Mouse (Mus musculus): Measurements from ENCODE around the gene Gm11627.
A peak's percentile ranks its signal among the peaks of the same experiment; 100 is the strongest.

Gene Gm11627

DNA sequence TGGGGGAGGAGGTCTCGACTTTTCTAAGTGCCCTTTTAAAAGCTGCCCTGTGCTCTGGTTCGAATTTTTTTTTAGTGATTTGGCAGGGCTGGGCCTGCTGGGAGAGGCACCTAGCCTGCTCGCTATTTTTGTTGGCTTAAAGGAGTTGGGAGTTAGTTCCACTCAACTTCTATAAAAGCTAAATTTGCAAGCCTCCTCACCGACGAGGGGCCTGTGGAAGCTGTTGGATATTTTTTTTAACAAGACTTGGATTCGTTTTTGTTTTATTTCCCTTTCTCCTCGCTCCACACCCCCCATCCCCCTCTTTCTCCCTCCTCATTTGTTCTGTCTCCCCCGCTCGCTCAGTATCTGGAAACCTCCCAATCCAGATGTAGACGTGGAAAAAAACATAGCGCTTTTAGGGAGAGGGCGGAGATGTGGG is 27.5 kb upstream of the Gm11627 start:
- H3K27me3 ChIP-seq (ENCODE audit: control insufficient read depth, insufficient read depth, low read length, poor library complexity, severe bottlenecking): peaks cover 2% of the 10 kb centered on the region; the same call in 1 of the 2 replicates

DNA sequence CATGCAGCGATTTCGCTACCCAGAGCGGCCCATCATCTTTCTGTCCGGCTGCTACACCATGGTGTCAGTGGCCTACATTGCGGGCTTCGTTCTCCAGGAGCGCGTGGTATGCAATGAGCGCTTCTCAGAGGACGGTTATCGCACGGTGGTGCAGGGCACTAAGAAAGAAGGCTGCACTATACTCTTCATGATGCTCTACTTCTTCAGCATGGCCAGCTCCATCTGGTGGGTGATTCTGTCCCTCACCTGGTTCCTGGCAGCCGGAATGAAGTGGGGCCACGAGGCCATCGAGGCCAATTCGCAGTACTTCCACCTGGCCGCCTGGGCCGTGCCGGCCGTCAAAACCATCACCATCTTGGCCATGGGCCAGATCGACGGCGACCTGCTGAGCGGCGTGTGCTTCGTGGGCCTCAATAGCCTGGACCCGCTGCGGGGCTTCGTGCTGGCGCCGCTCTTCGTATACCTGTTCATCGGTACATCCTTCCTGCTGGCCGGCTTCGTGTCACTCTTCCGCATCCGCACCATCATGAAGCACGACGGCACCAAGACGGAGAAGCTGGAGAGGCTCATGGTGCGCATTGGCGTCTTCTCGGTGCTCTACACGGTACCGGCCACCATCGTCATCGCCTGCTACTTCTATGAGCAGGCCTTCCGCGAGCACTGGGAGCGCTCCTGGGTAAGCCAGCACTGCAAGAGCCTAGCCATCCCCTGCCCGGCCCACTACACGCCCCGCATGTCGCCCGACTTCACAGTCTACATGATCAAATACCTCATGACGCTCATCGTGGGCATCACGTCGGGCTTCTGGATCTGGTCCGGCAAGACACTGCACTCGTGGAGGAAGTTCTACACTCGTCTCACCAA is 26.5 kb upstream of the Gm11627 start:
- Histone ChIP-seq H3K27me3 (ENCODE audit: control insufficient read depth, insufficient read depth, low read length, poor library complexity, severe bottlenecking) (peaks cover 2% of the 10 kb centered on the region; the same call in 1 of the 2 replicates), H3K36me3 (ENCODE audit: control insufficient read depth, insufficient read depth, low read length, poor library complexity, severe bottlenecking) (no peaks in the 10 kb centered on the region)
- no peak for DNase-seq (ENCODE audit: low read depth, low spot score)

More for the DNA sequence above, 27.5 kb upstream of the Gm11627 start:
- no peak for DNase-seq (ENCODE audit: low read depth, low spot score)
- H3K36me3 ChIP-seq (ENCODE audit: control insufficient read depth, insufficient read depth, low read length, poor library complexity, severe bottlenecking): no peaks in the 10 kb centered on the region

DNA sequence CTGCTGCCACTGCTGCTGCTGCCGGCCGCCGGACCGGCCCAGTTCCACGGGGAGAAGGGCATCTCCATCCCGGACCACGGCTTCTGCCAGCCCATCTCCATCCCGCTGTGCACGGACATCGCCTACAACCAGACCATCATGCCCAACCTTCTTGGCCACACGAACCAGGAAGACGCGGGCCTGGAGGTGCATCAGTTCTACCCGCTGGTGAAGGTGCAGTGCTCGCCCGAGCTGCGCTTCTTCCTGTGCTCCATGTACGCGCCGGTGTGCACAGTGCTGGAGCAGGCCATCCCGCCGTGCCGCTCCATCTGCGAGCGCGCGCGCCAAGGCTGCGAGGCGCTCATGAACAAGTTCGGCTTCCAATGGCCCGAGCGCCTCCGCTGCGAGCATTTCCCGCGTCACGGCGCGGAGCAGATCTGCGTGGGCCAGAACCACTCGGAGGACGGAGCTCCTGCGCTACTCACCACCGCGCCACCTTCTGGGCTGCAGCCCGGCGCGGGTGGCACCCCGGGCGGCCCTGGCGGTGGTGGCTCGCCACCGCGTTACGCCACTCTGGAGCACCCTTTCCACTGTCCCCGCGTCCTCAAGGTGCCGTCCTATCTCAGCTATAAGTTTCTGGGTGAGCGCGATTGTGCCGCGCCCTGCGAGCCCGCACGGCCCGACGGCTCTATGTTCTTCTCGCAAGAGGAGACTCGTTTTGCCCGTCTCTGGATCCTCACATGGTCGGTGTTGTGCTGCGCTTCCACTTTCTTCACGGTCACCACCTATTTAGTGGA is 25.7 kb upstream of the Gm11627 start:
- peaks cover 2% of the 10 kb centered on the region; the same call in 1 of the 2 replicates for H3K27me3 ChIP-seq (ENCODE audit: control insufficient read depth, insufficient read depth, low read length, poor library complexity, severe bottlenecking)
- no peaks in the 10 kb centered on the region for H3K36me3 ChIP-seq (ENCODE audit: control insufficient read depth, insufficient read depth, low read length, poor library complexity, severe bottlenecking)
- no peak for DNase-seq (ENCODE audit: low read depth, low spot score)

DNA sequence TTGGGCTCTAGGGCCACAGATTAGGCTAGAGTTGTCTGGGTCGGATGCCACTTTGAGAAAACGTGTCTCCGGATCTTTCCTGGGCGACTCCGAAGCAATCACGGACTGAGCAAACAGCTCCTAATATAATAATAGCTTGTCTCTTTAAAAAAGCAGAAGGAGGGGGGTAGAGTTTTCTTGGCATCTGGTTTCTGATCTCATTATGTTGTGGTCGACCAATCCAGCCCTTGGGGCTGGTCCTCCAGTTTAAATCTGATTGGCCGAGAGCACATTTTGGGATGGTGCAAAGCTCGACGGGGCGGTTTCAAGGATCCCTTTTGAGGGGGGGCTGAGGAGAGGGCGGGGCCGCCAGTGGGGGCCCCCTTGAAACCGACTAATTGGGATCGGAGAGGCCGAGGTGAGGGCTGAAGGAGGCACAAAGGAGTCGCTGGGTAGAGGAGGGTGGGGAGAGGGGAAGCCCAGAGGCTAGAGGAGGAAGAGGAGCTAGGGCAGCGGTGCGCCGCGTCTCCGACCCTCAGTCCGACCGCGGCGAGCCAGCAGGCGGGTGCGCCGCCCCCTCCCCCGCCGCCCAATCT is 24.8 kb upstream of the Gm11627 start, which contains the start of gene Fzd2:
Gene Fzd2 (plus strand): TSS at position 387 of the 575 bp plus-strand sequence.
- Histone ChIP-seq H3K36me3 (ENCODE audit: control insufficient read depth, insufficient read depth, low read length, poor library complexity, severe bottlenecking) (no peaks in the 10 kb centered on the region), H3K27me3 (ENCODE audit: control insufficient read depth, insufficient read depth, low read length, poor library complexity, severe bottlenecking) (peaks cover 2% of the 10 kb centered on the region; the same call in 1 of the 2 replicates)
- DNase-seq (ENCODE audit: low read depth, low spot score): peak; percentile 30

DNA sequence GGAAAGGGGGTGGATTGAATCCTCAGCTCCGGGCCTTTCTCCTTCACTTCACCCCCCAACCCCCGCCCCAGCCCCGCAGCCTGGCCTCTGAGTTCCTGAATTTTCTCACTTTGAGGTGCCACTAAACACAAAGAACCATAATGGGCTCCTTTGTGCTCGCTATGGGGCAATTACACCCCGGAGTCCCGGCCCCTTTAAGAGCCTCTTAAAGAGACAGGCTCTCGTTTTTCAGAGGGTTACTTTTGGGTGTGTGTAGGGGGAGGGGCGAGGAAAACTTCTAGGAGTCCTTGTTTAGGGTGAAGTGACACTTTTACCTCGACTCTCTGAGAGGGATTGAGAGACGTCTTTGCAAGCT is 24.2 kb upstream of the Gm11627 start:
- Histone ChIP-seq H3K27me3 (ENCODE audit: control insufficient read depth, insufficient read depth, low read length, poor library complexity, severe bottlenecking) (peaks cover 2% of the 10 kb centered on the region; the same call in 1 of the 2 replicates), H3K36me3 (ENCODE audit: control insufficient read depth, insufficient read depth, low read length, poor library complexity, severe bottlenecking) (no peaks in the 10 kb centered on the region)
- no peak for DNase-seq (ENCODE audit: low read depth, low spot score)

DNA sequence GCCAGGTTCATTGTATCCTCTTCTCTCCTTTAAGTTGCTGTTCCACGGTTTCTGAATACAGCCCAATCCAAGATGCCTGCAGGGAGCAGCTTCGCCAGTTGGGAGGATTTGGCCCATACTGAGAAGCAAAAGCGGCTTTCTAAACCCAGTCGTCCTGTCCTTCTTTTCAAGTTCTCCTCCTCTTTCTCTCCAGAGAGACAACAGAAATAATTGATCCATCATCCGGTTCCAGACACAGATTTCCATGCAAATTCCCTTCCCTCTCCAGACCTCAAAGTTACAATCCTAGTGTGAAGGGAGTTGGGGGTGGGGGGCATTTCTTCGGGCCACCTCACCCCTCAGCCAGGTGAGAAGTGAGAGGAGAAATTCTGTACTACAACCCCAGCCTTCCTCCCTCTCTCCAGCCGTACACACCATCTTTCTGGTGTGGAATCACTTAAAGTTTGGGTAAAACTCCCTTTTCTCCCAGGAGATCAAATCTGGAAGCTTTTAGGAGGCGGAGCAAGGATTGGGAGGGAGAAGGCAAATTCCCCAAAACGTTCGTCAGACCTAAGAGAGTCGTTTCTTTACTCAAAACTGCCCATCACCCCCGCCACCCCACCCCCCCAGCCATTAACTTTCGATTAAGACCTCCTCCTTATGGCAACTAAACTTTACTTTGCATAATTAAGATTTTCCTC is 23.7 kb upstream of the Gm11627 start:
- Histone ChIP-seq H3K27me3 (ENCODE audit: control insufficient read depth, insufficient read depth, low read length, poor library complexity, severe bottlenecking) (peaks cover 2% of the 10 kb centered on the region; the same call in 1 of the 2 replicates), H3K36me3 (ENCODE audit: control insufficient read depth, insufficient read depth, low read length, poor library complexity, severe bottlenecking) (no peaks in the 10 kb centered on the region)
- no peak for DNase-seq (ENCODE audit: low read depth, low spot score)

DNA sequence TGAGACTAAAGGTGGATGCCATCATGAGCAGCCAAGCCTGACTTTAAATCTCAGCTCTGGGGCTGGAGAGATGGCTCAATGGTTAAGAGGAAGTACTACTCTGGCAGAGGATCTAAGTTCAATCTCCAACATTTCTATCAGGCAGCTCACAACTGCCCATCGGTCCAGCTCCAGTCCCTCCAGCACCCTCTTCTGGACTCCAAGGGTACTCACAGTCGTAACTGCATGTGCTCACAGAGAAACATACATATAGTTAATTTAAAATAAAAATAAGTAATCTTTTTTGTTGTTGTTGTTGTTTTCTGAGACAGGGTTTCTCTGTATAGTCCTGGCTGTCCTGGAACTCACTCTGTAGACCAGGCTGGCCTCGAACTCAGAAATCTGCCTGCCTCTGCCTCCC is 20.7 kb upstream of the Gm11627 start:
- DNase-seq (ENCODE audit: low read depth, low spot score): no peak
- Histone ChIP-seq H3K27me3 (ENCODE audit: control insufficient read depth, insufficient read depth, low read length, poor library complexity, severe bottlenecking) (peaks cover 2% of the 10 kb centered on the region; the same call in 1 of the 2 replicates), H3K36me3 (ENCODE audit: control insufficient read depth, insufficient read depth, low read length, poor library complexity, severe bottlenecking) (no peaks in the 10 kb centered on the region)

DNA sequence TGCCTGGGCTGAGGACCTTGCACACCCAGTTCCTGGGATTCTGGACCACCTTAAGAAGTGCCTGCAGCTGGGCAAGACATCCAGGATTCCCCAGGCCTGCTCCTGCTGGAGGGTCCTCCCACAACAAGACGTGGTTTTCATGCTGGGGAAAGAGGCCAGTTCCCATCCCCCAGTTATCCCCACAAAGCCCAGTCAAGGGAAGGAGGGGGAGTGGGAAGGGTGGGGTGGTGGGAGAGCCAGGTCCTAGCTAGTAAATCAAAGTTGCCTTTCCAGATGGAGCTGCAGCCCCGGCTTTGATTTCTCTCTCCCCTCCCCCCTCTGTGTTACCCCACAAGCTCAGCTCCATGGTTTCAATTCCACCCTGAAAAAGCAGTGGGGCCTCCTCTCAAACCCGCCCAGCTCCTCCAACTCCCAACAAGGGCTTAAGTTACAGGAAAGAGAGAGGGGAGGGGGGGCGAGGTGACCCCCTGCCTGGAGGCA is 16.1 kb upstream of the Gm11627 start:
- DNase-seq (ENCODE audit: low read depth, low spot score): no peak
- Histone ChIP-seq H3K27me3 (ENCODE audit: control insufficient read depth, insufficient read depth, low read length, poor library complexity, severe bottlenecking) (no peaks in the 10 kb centered on the region; the same call in 1 of the 2 replicates), H3K36me3 (ENCODE audit: control insufficient read depth, insufficient read depth, low read length, poor library complexity, severe bottlenecking) (no peaks in the 10 kb centered on the region)

DNA sequence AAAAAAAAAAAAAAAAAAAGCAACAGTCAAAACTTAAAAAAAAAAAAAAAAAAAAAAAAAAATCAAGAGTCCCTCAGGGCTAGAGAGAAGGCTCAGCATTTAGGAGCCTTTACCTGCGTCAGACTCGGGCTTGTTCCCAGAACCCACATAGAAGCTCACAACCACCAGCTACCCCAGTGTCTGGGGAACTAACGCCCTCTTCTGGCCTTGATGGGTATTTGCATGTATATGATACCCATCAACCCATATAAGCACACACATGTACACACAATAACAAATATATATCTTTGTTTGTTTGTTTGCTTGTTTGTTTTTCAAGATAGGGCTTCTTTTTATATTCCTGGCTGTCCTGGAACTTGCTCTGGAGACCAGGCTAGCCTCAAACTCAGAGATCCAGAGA is 8.3 kb upstream of the Gm11627 start:
- no peaks in the 10 kb centered on the region for H3K36me3 ChIP-seq (ENCODE audit: control insufficient read depth, insufficient read depth, low read length, poor library complexity, severe bottlenecking)
- no peak for DNase-seq (ENCODE audit: low read depth, low spot score)

DNA sequence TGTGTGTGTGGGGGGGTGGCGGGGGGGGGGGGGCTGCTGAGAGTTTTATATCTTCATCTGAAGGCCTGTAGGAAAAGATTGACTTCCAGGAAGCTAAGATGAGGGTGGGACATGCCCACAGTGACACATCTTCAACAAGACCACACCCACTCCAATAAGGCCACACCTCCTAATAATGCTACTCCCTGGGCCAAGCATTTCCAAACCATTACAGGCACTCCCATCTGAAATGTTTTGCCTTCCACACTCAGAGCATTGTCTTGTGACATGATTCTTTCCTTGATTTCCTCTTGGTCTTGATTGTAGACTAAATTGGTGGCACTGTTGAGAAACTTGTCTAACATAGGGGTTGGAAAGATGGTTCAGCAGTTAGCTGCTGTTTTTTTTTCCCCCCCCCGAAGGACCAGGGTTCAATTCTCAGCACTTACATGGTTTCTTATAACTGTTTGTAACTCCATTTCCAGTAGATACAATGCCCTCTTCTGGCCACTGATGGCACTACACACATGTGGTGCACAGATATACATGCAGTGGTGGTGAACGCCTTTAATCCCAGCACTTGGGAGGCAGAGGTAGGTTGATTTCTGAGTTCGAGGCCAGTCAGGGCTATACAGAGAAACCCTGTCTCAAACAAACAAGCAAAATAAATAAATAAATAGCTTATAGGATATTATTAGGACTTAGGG is 7.3 kb upstream of the Gm11627 start:
- no peaks in the 10 kb centered on the region for H3K27me3 ChIP-seq (ENCODE audit: control insufficient read depth, insufficient read depth, low read length, poor library complexity, severe bottlenecking)
- no peaks in the 10 kb centered on the region for H3K36me3 ChIP-seq (ENCODE audit: control insufficient read depth, insufficient read depth, low read length, poor library complexity, severe bottlenecking)
- no peak for DNase-seq (ENCODE audit: low read depth, low spot score)

More for the DNA sequence above, 8.3 kb upstream of the Gm11627 start:
- H3K27me3 ChIP-seq (ENCODE audit: control insufficient read depth, insufficient read depth, low read length, poor library complexity, severe bottlenecking): no peaks in the 10 kb centered on the region

DNA sequence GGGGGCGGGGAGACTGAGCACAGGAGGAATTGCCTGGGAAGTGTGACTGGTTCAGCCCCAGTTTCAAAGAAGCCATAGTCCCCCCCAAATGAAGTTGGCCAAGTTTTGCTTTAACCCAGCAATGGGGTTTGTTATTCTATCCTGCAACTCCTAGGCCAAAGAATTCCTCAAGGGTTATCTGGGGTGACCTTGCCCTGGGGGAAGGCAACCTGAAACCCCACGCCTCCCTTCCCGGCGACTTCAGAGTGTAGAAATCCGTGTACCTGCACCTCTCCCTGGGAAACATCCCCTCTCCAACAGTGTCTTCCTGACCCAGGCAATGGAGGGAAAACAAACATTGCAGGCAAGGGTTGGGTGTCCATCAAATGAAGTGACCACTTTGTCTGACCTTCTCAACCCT is 3.5 kb upstream of the Gm11627 start:
- no peak for DNase-seq (ENCODE audit: low read depth, low spot score)
- Histone ChIP-seq H3K27me3 (ENCODE audit: control insufficient read depth, insufficient read depth, low read length, poor library complexity, severe bottlenecking) (peaks cover 3% of the 10 kb centered on the region; the same call in 1 of the 2 replicates), H3K36me3 (ENCODE audit: control insufficient read depth, insufficient read depth, low read length, poor library complexity, severe bottlenecking) (no peaks in the 10 kb centered on the region)

DNA sequence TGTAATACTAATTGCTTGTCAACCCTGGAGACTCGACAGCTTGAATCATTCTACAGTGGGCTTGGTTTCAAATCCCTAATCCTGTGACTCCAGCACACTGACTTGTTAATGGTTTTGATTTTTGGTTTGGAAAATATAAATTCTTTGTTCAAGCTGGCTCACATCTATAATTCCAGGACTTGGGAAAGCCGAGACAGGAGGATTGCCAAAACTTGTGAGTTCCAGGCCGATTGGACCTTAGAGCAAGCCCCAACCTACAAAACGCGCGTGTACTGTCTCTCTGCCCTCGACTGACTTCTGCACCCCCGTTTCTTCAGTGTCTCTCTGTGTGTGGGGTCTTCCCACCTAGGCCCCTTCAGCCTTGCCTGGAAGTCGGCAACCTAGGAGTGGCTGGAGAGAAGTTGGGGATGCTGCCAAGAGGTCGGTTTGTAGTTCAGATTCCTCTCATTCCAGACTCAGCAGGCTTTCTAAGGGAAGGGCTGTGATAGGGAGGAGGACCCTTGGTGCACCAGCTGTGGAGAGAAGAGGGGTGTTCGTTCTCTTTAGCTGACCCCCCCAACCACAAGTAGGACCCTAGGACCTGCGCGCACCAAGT is 2.9 kb upstream of the Gm11627 start:
- no peaks in the 10 kb centered on the region for H3K36me3 ChIP-seq (ENCODE audit: control insufficient read depth, insufficient read depth, low read length, poor library complexity, severe bottlenecking)
- no peak for DNase-seq (ENCODE audit: low read depth, low spot score)
- peaks cover 3% of the 10 kb centered on the region; the same call in 1 of the 2 replicates for H3K27me3 ChIP-seq (ENCODE audit: control insufficient read depth, insufficient read depth, low read length, poor library complexity, severe bottlenecking)

DNA sequence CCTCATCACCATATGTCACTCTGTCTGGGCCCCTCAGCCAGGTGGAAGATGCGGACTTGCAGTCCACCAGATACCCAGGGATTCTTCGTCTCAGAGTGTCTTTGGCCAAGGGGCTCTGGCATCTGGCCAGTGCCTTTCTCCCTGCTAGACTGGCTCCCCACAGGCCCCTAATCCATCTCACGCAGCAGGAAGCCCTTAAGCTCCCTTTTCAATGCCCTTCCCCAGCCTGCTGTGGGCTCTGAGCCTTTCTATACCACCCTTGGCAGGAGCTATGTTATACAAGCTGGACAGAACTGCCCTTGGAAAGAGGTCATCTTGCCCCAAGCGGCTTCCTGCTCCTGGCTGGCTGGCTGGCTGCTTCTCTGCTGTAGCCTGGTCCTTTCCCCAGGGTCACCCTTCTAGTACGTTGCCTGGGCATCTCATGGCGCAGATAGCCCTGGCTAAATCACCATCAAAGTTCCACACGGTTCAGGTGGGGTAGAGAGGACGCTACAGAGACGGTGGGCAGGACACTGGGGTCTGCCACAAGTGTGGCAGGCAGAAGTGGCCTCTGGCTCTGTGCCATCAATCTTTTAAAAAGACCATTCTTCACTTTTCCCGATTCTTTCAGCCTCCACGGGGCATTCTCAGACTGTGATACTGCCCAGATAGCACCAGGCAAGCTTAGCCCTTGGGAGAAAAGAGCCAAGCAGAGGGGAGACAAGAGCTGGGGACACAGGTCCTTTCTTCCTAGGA is 2.2 kb upstream of the Gm11627 start:
- no peaks in the 10 kb centered on the region for H3K36me3 ChIP-seq (ENCODE audit: control insufficient read depth, insufficient read depth, low read length, poor library complexity, severe bottlenecking)
- no peak for DNase-seq (ENCODE audit: low read depth, low spot score)
- H3K27me3 ChIP-seq (ENCODE audit: control insufficient read depth, insufficient read depth, low read length, poor library complexity, severe bottlenecking): peaks cover 3% of the 10 kb centered on the region; the same call in 1 of the 2 replicates
